Mouse (Mus musculus) ES-Bruce4 (cell line): ENCODE data around the gene Nhp2.
"Not testable (repeated sequence)": the region's sequence is repeated elsewhere in the genome, so short reads cannot be mapped to it uniquely, and the experiment has no call there.

ENCODE experiments used
- CTCF ChIP-seq: IDR thresholded peaks from one replicate; pipeline ENCODE4 v1.8.1; 2011; ENCODE audit warnings: low read depth, low read length
- EP300 ChIP-seq: IDR thresholded peaks from 2 replicates; pipeline ENCODE4 v1.6.1; 2011; ENCODE audit warnings: low read depth, low read length; ENCODE audit not compliant: insufficient read depth
- POLR2A ChIP-seq: IDR thresholded peaks from one replicate; pipeline ENCODE4 v1.8.1; 2011; ENCODE audit warnings: low read length; ENCODE audit not compliant: insufficient read depth

DNA sequence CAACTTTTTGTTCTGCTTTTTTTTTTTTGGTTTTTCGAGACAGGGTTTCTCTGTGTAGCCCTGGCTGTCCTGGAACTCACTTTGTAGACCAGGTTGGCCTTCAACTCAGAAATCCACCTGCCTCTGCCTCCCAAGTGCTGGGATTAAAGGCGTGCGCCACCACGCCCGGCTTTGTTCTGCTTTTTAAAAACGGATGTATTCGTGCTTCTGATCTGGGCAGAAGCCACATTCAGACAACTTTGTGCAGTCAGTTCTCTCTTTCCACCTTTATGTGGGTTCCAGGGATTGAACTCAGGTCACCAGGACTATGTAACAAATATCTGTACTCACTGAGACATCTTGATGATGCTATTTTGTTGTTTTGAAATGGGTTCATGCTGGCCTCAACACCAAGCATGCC, 13.7 kb downstream of the Nhp2 start:
- not testable (repeated sequence) for TF ChIP-seq CTCF, EP300, POLR2A
